Mouse (Mus musculus) thymus, postnatal 10 days (tissue): ENCODE results near the gene Dnaic2.

Source experiments
- DNase-seq, 2 experiments: peaks; one replicate each; pipeline ENCODE4 v3.0.0; 2021; ENCODE audit warnings: low spot score in 2 of 2

The Dnaic2 gene

DNA sequence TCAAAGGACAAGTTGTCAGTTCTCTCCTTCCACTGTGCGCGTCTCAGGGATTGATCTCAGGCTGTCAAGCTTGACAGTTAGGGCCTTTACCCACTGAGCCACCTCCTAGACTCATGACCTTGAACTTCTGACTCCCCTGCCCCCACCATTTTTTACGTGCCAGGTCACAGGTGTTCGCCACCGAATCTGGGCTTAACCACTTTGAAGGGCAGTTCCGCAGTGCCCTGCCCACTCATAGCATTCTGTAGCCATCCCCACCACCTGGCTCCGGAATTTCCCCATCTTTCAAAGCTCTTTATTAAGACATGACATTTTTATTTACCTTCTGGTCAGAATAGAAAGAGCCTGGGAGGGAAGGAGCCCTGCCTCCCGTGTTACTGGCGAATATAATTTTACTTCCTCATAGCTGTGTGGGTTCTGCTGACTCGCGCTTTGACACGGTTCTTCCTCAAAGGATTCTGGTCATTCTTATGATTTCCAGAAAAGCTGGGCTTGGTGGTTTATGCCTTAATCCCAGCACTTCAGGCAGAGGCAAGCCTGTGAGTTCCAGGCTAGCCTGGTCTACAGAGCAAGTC is 20.4 kb downstream of the Dnaic2 start:
- DNase-seq: no peak

DNA sequence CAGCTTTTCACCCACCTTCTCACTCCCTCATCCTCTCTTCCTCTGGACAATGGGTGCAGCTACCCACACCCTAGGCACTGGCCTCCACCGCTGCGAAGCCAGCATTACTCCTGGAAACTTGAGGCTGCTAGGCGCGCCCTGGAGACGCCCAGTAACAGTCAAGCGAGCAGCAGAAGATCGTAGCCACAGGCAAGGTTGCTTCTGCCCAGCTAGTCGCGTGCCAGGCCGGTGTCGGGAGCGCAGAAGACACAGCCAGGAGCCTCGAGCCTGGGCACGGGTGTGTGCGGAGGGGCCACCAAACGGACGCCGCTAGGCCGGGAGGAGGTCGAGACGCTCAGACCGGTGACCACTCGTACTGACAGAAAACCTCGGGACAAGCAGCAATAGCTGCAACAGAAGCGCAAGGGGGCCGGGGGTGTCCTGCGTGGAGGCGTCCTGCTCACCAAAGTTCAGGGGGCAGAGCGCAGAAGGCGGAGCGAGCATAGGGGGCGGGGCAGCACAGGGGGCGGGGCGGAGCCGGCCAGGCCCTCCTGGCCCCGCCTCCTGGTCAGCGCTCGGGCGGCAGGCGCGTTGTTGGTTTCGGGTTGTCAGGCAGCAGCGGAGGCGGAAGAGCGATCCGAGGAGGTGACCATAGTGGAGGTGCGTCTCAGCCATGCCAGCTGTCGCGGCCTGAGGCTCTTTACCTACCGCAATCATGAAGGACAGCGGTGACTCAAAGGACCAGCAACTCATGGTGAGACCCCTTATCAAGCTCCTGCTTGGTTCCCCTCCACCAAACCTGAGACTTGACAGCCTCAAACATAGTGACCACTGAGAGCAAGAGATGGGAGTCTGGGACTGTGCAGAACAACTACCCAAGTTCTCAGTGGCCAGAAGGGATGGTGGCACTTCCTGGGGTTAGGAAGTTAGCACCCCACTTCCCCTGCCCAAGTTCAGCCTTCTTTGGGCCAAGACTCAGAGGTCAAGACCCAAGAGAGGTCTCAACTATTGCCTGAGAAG is 37.9 kb downstream of the Dnaic2 start, which contains the start of gene Kif19a:
TSS of gene Kif19a (plus strand) at position 569 of the 999 bp plus-strand sequence.
- DNase-seq: peak in 1 of 2 experiments; percentile 9

- no peak for DNase-seq
Measured at GRCm38 (mm10) chr11:114769911-114770310, 42.7 kb downstream of the Dnaic2 start.

GRCm38 (mm10) chr11:114771896-114772295 is 44.7 kb downstream of the Dnaic2 start:
- no peak for DNase-seq

DNA sequence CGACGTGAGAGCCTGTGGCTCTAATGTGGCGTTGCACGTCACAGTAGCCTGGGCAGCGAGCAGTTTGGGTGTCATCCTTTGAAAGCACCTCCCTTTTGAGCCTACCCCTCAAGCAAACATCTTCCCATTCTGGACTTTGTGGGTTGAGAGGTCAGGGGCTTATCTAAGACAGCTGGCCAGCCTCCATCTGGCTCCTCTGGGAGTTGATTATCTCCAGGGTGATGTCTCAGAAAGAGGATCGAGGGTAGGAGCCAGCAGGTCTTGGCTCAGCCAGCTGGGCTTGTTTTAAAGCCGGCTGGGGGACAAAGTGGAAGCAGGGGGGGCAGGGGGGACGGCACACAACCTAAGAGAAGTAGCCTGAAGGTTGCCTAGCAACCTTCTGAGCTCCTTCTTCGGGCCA is 52.9 kb downstream of the Dnaic2 start:
- no peak for DNase-seq

GRCm38 (mm10) chr11:114785892-114786291 is 58.7 kb downstream of the Dnaic2 start:
- no peak for DNase-seq

DNA sequence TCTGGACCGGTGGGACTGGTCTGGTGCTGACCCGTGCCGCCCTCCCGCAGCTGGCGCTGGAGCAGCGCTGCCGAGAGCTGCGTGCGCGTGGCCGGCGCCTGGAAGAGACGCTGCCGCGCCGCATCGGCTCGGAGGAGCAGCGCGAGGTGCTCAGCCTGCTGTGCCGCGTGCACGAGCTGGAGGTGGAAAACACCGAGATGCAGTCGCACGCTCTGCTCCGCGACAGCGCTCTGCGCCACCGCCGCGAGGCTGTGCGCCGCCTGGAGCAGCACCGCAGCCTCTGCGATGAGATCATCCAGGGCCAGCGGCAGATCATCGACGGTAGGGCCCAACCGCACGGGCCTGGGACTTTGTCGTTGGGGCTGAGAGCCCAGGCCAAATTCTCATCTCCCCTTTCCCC is 59.1 kb downstream of the Dnaic2 start:
- no peak for DNase-seq

DNA sequence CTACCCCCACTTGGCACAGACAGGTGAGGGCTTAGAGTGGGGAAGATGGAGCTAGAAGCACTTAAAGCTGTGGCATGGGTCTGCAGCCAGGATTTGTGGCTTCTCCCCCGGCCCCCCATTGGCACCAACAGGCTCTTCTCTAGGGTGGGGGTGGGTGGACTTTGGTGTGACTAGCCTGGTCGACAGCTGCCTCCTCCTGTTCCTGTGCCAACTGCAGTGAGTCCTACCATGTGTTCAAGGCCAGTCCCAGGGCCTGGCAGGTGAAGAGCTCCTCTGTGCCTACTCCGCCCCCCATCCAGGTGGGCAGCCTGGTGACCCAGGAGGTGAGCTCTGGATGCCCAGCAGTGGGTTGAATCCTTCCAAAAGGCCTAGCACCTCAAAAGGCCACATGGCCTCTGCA is 60.4 kb downstream of the Dnaic2 start:
- DNase-seq: no peak

DNA sequence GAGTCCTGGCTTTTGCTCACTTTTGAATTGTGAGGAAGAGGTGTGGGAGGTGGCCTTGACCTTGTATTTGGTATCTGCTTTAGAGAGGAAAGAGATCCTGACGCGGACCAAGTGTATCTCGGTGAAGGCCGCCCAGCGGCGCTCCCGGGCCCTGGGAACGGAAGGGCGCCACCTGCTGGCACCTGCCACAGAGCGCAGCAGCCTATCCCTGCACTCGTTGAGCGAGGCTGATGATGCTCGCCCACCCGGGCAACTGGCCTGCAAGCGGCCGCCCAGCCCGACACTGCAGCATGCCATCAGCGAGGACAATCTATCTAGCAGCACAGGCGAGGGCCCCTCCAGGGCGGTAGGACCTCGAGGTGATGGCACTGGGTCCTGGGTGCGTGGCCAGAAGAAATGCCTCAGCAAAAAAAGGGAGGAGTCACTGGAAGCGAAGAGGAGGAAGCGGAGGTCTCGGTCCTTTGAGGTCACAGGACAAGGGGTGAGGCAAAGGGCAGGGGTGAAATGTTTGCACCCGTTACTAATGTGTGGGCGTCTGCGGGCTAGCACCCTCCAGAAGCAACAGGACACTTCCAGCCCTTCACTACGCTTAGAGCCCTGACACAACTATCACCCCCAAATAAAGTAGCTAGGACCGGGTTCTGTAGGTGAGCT is 62.0 kb downstream of the Dnaic2 start:
- DNase-seq: peak; percentile 25 to 84

- DNase-seq: no peak
Measured at GRCm38 (mm10) chr11:114789716-114790115, 62.5 kb downstream of the Dnaic2 start.

DNA sequence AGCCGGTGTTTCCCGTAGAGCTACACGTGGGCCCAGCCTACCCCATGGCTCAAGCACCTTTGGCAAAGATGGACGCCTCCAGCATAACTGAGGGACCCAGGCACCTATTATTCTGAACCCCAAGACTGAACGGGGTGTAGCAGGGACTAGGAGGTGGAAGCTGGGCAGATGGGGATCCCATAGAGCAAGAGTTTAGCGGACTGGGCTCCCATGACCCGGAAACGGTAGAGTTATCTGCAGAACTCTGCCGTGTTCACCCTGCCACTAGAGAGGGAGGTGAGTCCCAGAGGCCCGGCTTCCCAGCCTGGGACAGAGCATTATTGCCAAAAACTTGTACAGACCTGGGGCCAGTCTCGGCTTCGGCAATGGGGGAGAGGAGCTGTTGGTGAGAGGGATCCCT is 63.0 kb downstream of the Dnaic2 start:
- DNase-seq: no peak

DNA sequence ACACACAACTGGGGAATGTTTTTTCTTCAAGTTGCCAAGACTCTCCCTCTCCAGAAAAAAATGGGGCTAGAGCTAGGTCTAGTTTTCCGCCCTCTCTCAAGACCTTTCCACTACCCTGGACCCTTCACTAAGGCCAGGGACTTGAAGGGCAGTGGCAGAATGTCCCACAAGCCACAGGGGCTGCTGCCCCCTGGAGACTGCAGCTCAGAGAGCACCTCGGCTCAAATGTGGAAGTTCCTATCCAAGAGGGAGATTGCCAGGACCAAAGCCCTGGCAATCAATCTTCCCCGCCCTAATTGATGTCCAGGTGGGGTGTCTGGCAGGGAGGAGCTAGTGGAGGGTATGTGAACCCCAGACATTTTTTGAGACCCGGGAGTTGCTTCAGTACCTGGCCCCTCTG is 63.6 kb downstream of the Dnaic2 start:
- no peak for DNase-seq

GRCm38 (mm10) chr11:114791351-114791889 is 64.2 kb downstream of the Dnaic2 start:
- no peak for DNase-seq

DNA sequence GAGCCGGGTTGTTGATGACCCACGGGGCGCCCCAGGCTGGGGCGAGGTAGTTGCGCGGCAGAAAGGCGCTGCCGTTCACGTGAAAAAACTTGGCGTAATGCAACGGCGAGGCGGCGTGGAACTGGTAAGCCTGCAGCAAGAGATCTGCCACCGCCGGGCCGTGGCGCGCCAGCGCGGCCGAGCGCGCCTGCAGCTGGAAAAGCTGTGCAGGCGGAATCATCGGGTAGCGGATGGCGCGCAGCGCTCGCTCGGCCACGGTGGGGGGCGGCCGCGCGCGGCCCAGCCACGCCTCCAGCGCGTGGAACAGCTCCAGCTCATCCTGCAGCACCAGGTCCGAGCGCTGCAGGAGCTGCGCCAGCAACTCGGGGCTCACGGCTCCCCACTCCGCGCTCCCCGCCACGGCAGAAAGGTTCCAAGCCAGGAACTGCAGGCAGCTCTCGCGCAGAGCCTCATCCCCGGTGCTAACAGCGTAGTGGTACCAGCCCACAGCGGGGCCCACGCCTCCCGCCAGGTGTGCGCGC is 64.7 kb downstream of the Dnaic2 start:
- no peak for DNase-seq

GRCm38 (mm10) chr11:114792931-114793494 is 65.8 kb downstream of the Dnaic2 start:
- no peak for DNase-seq

- DNase-seq: no peak
Measured at GRCm38 (mm10) chr11:114793868-114794545, 66.8 kb downstream of the Dnaic2 start.

DNA sequence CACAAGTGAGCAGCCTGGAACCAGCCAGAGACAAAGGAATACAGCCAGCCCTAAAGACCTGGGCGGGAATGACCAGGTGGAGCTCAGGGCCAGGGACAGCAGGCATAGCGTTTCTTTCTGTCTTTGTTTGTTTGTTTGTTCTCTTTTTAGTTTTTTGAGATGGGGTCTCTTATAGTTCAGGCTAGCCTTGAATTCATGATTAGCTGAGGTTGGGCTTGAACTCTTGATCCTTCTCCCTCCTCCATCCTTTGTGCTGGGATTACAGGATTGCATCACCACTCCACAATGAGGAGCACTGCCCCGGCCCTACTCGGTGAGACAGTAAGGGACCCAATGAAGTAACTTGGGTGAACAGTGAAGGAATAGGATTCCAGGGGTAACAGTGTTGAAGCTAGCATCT is 67.5 kb downstream of the Dnaic2 start:
- no peak for DNase-seq

DNA sequence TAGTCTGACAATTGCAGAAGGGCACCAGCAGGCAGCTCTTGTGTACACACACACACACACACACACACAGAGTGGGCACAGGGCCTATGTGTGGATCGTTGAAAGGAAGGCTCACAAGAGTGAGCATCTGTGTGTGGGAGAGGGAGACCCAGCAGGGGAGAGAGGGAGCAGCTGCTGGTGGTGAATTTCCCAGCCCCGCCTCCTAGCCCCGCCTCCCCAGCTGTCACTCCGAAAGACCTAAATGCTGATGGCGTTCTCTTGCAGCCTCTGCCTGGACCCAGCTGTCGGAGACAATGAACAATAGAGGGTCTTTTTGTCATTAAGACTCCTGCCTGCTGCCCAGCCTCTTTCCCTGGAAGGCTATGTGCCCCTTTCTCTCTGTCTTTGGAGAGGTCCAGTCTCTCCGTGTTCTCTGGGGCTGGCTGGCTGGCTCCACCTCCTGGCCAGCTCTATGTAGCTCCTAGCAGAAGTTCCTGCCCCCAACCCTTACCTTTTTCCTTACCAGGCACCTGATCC is 68.1 kb downstream of the Dnaic2 start:
- DNase-seq: peak in 1 of 2 experiments; percentile 20

- no peak for DNase-seq
Measured at GRCm38 (mm10) chr11:114795848-114796322, 68.7 kb downstream of the Dnaic2 start, which contains the start of gene Btbd17. Gene Btbd17 (minus strand): TSS chr11:114795945.

GRCm38 (mm10) chr11:114797176-114797575 is 70.0 kb downstream of the Dnaic2 start:
- DNase-seq: no peak

DNA sequence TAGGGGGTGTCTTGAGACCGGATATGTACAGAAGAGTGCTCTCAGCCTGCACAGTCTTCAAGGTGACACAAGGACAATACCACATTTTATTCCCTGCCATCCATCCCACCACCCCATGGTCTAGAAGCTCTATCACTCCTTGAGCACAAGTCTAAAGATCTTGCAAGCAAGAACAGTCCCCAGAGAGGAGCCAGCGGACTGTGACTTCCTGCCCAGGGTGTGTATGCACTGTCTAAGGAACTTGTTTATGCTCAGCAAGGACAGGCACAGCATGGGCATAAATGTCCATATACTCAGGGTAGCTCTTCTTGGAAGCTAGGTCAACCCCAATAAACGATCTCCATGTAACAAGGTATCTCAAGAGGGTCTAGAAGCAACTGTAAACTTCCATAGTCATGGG is 70.8 kb downstream of the Dnaic2 start:
- no peak for DNase-seq
